Mouse (Mus musculus): ENCODE measurements around the gene Scamp5. TPM values are rescaled to one million over a fixed set of nuclear protein-coding genes. Genes with fewer than 3 reads are reported as not detected.

Scamp5 gene
- polyA plus RNA-seq (2012), result 0.84 and 2.5 TPM in 2 replicates

DNA sequence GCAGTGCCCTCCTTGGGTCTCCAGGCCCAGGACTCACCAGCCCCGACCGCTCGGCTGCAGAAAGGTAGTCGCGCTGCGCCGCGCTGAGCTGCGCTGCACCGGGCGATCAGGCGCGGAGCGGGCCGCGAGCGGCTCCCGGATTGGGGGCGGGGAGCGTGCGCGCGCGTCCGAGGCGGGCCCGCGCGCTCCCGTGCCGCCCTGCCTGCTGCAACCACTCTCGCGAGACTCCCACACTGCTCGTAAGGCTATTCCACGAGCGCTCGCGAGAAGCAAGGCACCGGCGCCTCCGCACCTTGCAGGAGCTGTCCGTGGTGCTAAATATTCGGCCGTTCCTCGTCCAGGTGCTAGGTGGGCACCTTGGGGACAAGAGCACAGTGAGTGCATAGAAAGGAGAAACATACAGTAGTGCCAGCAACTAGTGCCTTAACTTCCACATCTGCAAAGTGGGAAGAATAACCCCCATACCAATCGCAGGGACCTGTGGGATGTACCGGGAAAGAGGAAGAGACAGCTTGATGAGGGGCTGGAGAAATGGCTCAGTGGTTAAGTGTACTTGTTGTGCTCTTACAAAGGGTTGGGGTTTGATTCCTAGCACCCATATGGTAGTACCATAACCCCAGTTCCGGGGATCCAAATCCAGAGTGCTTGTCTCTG, at the start of gene Scamp5:
Scamp5 (minus strand) TSS at position 165 of the 654 bp plus-strand sequence.

DNA sequence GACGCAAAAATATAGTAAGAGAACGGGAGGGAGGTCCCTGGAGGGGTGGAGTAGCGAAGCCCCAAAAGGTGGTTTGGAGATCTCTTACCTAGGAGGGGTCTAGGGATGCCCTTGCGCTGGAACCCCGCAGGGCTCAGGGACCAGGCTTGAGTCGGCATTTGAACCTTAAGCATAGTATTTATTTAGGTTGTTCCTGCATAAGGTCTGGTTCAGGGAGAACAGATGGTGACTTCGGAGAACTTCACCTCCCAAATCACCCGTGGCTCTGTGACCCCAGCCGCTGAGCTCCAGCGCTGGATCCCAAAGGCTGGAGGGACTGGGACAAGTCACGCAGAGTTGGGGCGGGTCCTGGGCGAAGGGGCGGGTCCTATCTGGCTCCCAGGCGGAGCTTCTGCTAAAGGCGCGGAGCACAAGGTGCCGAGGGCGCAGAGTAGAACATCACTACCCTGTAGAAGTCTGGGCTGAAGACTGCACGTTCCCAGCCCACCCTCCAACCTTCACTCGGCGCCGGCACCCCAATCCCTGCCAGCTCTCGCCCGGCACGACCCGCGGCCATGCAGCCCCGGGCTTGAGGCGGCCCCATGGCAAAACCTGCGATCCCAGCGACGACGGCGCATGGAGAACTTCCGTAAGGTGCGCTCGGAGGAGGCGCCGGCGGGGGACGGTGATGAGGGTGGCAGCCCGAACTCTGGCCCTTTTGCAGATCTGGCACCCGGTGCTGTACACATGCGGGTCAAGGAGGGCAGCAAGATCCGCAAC, 35.9 kb upstream of the Scamp5 start, which contains the start of gene Rpp25:
Rpp25 (plus strand) TSS at position 405 of the 759 bp plus-strand sequence.

DNA sequence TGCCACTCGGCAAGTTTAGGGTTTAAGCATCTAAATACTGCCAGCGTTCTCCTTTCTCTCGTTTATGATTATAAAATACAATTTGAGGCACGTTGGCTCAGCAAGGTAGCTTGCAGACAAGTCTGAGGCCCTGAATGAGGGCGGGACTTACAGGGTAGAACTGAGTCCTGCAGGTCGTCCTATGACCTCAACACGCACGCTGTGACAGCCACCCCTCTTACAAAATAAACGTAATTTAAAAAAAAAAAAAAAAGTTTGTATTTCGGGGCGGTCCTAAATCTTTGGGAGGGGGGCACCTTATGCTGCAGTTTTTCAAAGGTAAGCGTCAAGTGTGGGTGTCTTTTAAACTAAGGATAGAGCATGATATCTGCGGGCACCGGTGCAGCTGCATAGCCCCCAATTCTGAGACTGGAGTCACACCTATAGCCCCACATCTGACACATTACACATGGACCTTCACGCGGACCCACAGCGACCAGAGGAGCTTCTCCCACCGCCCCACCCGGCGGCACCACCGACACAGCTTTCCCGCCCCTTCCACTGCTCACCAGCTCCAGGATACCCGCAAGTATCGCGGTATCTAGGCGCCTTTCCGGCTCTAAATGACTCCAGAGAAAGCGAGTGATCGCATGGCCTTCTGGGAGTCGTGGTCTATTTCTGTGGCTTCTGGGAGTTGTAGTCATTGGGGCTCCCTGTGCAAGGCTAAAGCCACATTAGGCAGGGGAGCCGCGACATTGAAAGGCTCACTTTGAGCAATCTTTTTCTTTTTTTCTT, 28.2 kb downstream of the Scamp5 start, which contains the start of gene Ppcdc:
Ppcdc (minus strand) TSS at position 603 of the 774 bp plus-strand sequence.

Other genes with a start within 250 kb of the Scamp5 start
- not detected in 2 replicates for gene Trcg1, start 231.5 kb downstream of the Scamp5 start, polyA plus RNA-seq (2012)
- 178 and 209 TPM in 2 replicates for gene 1700017B05Rik, start 205.4 kb downstream of the Scamp5 start, polyA plus RNA-seq (2012)
- 5.8 and 6.9 TPM in 2 replicates for gene Ppcdc, start 27.9 kb downstream of the Scamp5 start, polyA plus RNA-seq (2012)
- gene Rpp25, start 36.0 kb upstream of the Scamp5 start, polyA plus RNA-seq (2012), result 0.13 and 0.38 TPM in 2 replicates
- gene Cox5a, start 53.2 kb upstream of the Scamp5 start, polyA plus RNA-seq (2012), result 434 and 534 TPM in 2 replicates
- gene Fam219b, start 69.5 kb upstream of the Scamp5 start, polyA plus RNA-seq (2012), result 10.4 and 14.8 TPM in 2 replicates
- gene Mpi, start 84.7 kb upstream of the Scamp5 start, polyA plus RNA-seq (2012), result 6.2 and 8.3 TPM in 2 replicates
- 39.3 and 40.6 TPM in 2 replicates for gene Scamp2, start 92.9 kb upstream of the Scamp5 start, polyA plus RNA-seq (2012)
- gene Ulk3, start 121.4 kb upstream of the Scamp5 start, polyA plus RNA-seq (2012), result 3.7 and 5.0 TPM in 2 replicates
- gene Cplx3, start 138.2 kb upstream of the Scamp5 start, polyA plus RNA-seq (2012), result 0.16 TPM in 1 of 2 replicates, not detected in the other
- not detected in 2 replicates for gene Lman1l, start 152.7 kb upstream of the Scamp5 start, polyA plus RNA-seq (2012)
- gene Csk, start 185.6 kb upstream of the Scamp5 start, polyA plus RNA-seq (2012), result 284 and 309 TPM in 2 replicates
- gene Cyp1a2, start 215.6 kb upstream of the Scamp5 start, polyA plus RNA-seq (2012), result not detected in 2 replicates
- 0.08 and 0.12 TPM in 2 replicates for gene Cyp1a1, start 219.9 kb upstream of the Scamp5 start, polyA plus RNA-seq (2012)
- 11.6 and 12.9 TPM in 2 replicates for gene Edc3, start 240.5 kb upstream of the Scamp5 start, polyA plus RNA-seq (2012)

All from megakaryocyte-erythroid progenitor cell, adult 5 weeks (primary cell).